In genomic region chr17:50116401-50116800, GRCm38 (mm10) we compare ENCODE assay signal across 5 mouse cellular contexts.
DNase-seq lines count a peak whose midpoint lies in the region; TF ChIP-seq lines count a peak whose summit lies in the region.
"Not testable (repeated sequence)": the region's sequence is repeated elsewhere in the genome, so short reads cannot be mapped to it uniquely, and the experiment has no call there.

No protein-coding gene starts in this region.

- not testable (repeated sequence) for H3K27me3 ChIP-seq in kidney, adult 2 months (replicated peaks; ENCODE audit: control insufficient read depth, insufficient read depth, low read length); small intestine, adult 2 months (ENCODE audit: control insufficient read depth, insufficient read depth, low read length)

- peak overlapping the region; percentile 73 for H3K27ac ChIP-seq in brown adipose tissue, adult 24 weeks (replicated peaks; ENCODE audit: low read depth, low read length)
- peak overlapping the region; percentile 48; the same call in 1 of the 2 replicates for H3K27ac ChIP-seq in kidney, adult 2 months (ENCODE audit: insufficient read depth, low read depth, low read length)
- 0 out of 2 replicates have a peak overlapping the region, but pooled peaks have one; percentile 6 for H3K27ac ChIP-seq in small intestine, adult 2 months (ENCODE audit: insufficient read depth, low read depth, low read length)

- WGBS in kidney, adult 2 months, result 100% methylated on average over 1 of the region's 1 CpGs
- WGBS in small intestine, adult 2 months, result 86% methylated on average over 1 of the region's 1 CpGs

- TF ChIP-seq CTCF in kidney, adult 2 months (conservative IDR thresholded peaks at IDR 0.05; ENCODE audit: insufficient read depth, insufficient read length, low read depth, low read length); small intestine, adult 2 months (IDR thresholded peaks at IDR 0.05; ENCODE audit: extremely low read depth, insufficient read length, insufficient replicate concordance, low read depth, low read length): not testable (repeated sequence)

- DNase-seq in heart, adult 11 months, result peak; percentile 91
- not testable (repeated sequence) for DNase-seq in kidney, adult 2 months
- peak; percentile 56 for DNase-seq in mesoderm, embryonic 11.5 days (ENCODE audit: low read depth, low spot score)

- peaks cover 18% of the 10 kb centered on the region for H3K4me1 ChIP-seq in brown adipose tissue, adult 24 weeks (ENCODE audit: control insufficient read depth, insufficient read depth, insufficient read length, low read length)
- not testable (repeated sequence) for H3K4me1 ChIP-seq in kidney, adult 2 months (ENCODE audit: control insufficient read depth, insufficient read depth, low read length); small intestine, adult 2 months (ENCODE audit: control insufficient read depth, insufficient read depth, insufficient read length, low read length)

- not testable (repeated sequence) for TF ChIP-seq POLR2A in kidney, adult 2 months (IDR thresholded peaks at IDR 0.05; ENCODE audit: low read depth, low read length); small intestine, adult 2 months (IDR thresholded peaks at IDR 0.05; ENCODE audit: low read depth, low read length)

- H3K36me3 ChIP-seq in kidney, adult 2 months (ENCODE audit: control insufficient read depth, insufficient read depth, low read length); small intestine, adult 2 months (ENCODE audit: control insufficient read depth, insufficient read depth, low read length): not testable (repeated sequence)

- not testable (repeated sequence) for H3K4me3 ChIP-seq in brown adipose tissue, adult 24 weeks (ENCODE audit: insufficient read depth, low read depth, low read length); kidney, adult 2 months (ENCODE audit: insufficient read depth, low read depth, low read length); small intestine, adult 2 months (ENCODE audit: low read depth, low read length)

Comparison
In these comparisons a context has a peak if more than half of its experiments do, and no peak if none do; other contexts are left out.
1. H3K27ac ChIP-seq: peak in every context shown above with its lines; median percentile 73 in brown adipose tissue, adult 24 weeks; 48 in kidney, adult 2 months; 6 in small intestine, adult 2 months.